Mouse (Mus musculus) heart, postnatal 0 days (tissue): ENCODE measurements around the gene Sept10. TPM values are rescaled to one million over a fixed set of nuclear protein-coding genes. Genes with fewer than 3 reads are reported as not detected.

Experiments
- ATAC-seq: fragments of 200-750 bp; cut with Nextera tagmentation; 2 replicates; pipeline ENCODE4 v1.8.0; 2017; ENCODE audit warnings: low read depth, moderate number of reproducible peaks, moderate library complexity; ENCODE audit not compliant: insufficient read depth
- DNase-seq: peaks from one replicate; pipeline ENCODE4 v3.0.0-alpha.2; 2016; ENCODE audit warnings: low spot score
- H3K27ac ChIP-seq: fragments of 300-500 bp; sonication (generic); 2 replicates; pipeline ENCODE4 v1.5.1; 2014; ENCODE audit warnings: low read depth, mild to moderate bottlenecking
- H3K27me3 ChIP-seq: fragments of 300-500 bp; sonication (generic); 2 replicates; pipeline ENCODE4 v1.6.1; 2014; ENCODE audit warnings: low read length, mixed read lengths; ENCODE audit not compliant: control insufficient read depth, insufficient read depth
- H3K36me3 ChIP-seq: fragments of 300-500 bp; sonication (generic); replicated peaks from 2 replicates; pipeline ENCODE4 v1.6.1; 2014; ENCODE audit warnings: low read length, mixed read lengths; ENCODE audit not compliant: control insufficient read depth, insufficient read depth
- H3K4me1 ChIP-seq: fragments of 300-500 bp; sonication (generic); 2 replicates; pipeline ENCODE4 v1.6.1; 2014; ENCODE audit warnings: antibody characterized with exemption; ENCODE audit not compliant: control insufficient read depth, insufficient read depth
- H3K4me2 ChIP-seq: fragments of 300-500 bp; sonication (generic); 2 replicates; pipeline ENCODE4 v1.6.1; 2014; ENCODE audit warnings: low read depth, mild to moderate bottlenecking, low read length, moderate library complexity
- H3K4me3 ChIP-seq: fragments of 300-500 bp; sonication (generic); 2 replicates; pipeline ENCODE4 v1.5.1; 2014; ENCODE audit warnings: low read depth, low read length
- H3K9ac ChIP-seq: fragments of 300-500 bp; sonication (generic); replicated peaks from 2 replicates; pipeline ENCODE4 v1.6.1; 2014; ENCODE audit warnings: low read depth, low read length, mixed read lengths
- H3K9me3 ChIP-seq: fragments of 300-500 bp; sonication (generic); replicated peaks from 2 replicates; pipeline ENCODE4 v1.6.1; 2016; ENCODE audit warnings: low read length; ENCODE audit not compliant: control insufficient read depth
- CTCF ChIP-seq: IDR thresholded peaks from 2 replicates; pipeline ENCODE4 v1.5.1; 2016; ENCODE audit warnings: antibody characterized with exemption, control low read depth, low read depth
- EP300 ChIP-seq: IDR thresholded peaks from 2 replicates; pipeline ENCODE4 v1.6.1; 2016; ENCODE audit warnings: antibody characterized with exemption, low read depth
- WGBS: fragments of 180-500 bp; shearing (Covaris S2); extraction: QIAGEN DNeasy Blood & Tissue Kit; methylation state at CpG from one replicate; pipeline ENCODE4 v1.1.7; 2014; 5-methylcytosine and 5-hydroxymethylcytosine counted together
- polyA plus RNA-seq: library from polyadenylated mRNA; unstranded; fragments of >200 nt; fragmentation: Nextera tagmentation; extraction: Ambion mirVana; gene quantifications from 2 replicates; pipeline ENCODE4 v1.2.1, GENCODE M21; 2015
- total RNA-seq: library from RNA; depleted of rRNA; stranded (reverse); fragments of >200 nt; gene quantifications from 2 replicates; pipeline ENCODE4 v1.2.3, GENCODE M21; 2014; ENCODE audit warnings: low replicate concordance; rRNA removed

Gene Sept10
- total RNA-seq (33.8 and 37.8 TPM in 2 replicates), polyA plus RNA-seq (27.8 and 30.3 TPM in 2 replicates)

DNA sequence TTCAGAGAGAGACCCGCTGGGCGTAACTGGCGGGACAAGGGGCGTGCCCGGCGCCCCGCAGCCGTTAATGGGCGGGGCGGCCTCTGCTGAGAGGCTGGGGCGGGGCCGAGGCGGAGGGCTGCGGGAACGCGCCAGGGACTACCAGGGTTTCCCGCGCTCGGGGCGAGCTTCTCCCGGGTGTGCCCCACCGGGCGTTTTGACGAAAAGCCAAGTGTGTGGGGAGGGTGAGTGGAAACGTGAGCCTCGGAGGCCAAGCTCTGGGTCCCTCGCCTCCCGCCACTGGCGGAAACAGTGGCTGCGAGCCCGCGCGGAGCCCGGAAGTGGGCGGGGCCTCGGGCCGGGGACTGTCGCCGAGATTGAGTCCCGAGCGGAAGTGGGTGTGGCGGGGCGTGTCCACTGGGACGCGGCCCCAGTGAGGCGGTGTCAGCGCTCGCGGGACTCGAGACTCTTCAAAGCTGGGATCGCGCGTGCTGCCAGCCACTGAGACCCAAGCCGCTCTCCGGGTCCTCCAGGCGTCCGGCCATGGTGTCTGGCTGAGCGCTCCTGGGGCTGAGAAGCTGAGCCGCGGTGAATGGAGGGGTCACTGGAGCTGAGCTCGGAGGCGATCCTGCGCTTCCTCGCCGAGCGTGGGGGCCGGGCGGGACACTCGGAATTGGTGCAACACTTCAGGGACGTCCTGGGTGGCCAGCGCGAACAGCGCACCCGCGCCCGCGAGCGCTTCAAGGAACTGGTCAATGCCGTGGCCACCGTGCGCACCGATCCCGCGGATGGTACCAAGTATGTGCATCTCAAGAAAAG is at the start of gene Sept10, which contains the start of gene Sowahc:
Gene Sept10, minus strand, starts transcription at position 375 of the 798 bp plus-strand sequence.
Gene Sowahc, plus strand, starts transcription at position 481 of the 798 bp plus-strand sequence.
- Histone ChIP-seq H3K27ac (peak within 1 kb of the TSS; percentile 93), H3K4me3 (peak within 1 kb of the TSS; percentile 89), H3K36me3 (no peaks in the 10 kb centered on the region), H3K4me1 (peaks cover 6% of the 10 kb centered on the region), H3K4me2 (peak within 1 kb of the TSS; percentile 99), H3K9me3 (no peaks in the 10 kb centered on the region), H3K27me3 (no peaks in the 10 kb centered on the region), H3K9ac (peak within 1 kb of the TSS; percentile 92)
- WGBS, result under 1% methylated on average over 83 of the region's 84 CpGs
- ATAC-seq, result peak; percentile 97
- peak; percentile 94 for DNase-seq
- TF ChIP-seq EP300 (peak; percentile 58; the same call in 1 of the 2 replicates), CTCF (no peak)

DNA sequence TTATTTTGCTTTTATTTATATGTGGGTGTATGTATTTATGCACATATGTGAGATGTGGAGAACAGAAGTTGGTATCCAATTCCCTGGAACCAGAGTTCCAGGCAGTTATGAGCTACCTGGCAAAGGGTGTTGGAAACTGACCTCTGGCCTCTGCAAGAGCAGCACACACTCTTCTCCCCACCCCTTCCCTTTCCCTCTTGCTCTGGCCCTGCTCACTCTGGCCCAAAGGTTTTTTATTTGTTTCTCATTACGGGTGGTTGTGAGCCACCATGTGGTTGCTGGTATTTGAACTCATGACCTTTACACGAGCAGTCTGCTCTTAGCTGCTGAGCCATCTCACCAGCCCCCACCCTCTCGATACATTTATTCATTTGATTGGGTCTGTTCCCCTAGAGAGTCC is 47.1 kb upstream of the Sept10 start:
- no peak for DNase-seq
- Histone ChIP-seq H3K9me3 (no peaks in the 10 kb centered on the region), H3K27ac (no peak overlapping the region), H3K4me2 (no peak overlapping the region), H3K9ac (no peak overlapping the region), H3K4me1 (peaks cover 4% of the 10 kb centered on the region), H3K36me3 (no peaks in the 10 kb centered on the region), H3K4me3 (no peak overlapping the region), H3K27me3 (no peaks in the 10 kb centered on the region)
- no peak for ATAC-seq
- WGBS, result 67% methylated on average over 3 of the region's 3 CpGs
- TF ChIP-seq EP300 (no peak), CTCF (no peak)

GRCm38 (mm10) chr10:59268109-59268508 is 46.5 kb upstream of the Sept10 start:
- Histone ChIP-seq H3K27me3 (no peaks in the 10 kb centered on the region), H3K4me2 (no peak overlapping the region), H3K36me3 (no peaks in the 10 kb centered on the region), H3K4me3 (no peak overlapping the region), H3K9ac (no peak overlapping the region), H3K27ac (no peak overlapping the region), H3K9me3 (no peaks in the 10 kb centered on the region), H3K4me1 (peaks cover 4% of the 10 kb centered on the region)
- WGBS, result 47% methylated on average over 4 of the region's 4 CpGs
- TF ChIP-seq CTCF (no peak), EP300 (no peak)
- ATAC-seq (no peak), DNase-seq (no peak)

GRCm38 (mm10) chr10:59267275-59267674 is 45.6 kb upstream of the Sept10 start:
- no peaks in the 10 kb centered on the region for H3K27me3 ChIP-seq
- DNase-seq (no peak), ATAC-seq (no peak)
- no peaks in the 10 kb centered on the region for H3K9me3 ChIP-seq
- H3K27ac ChIP-seq, result no peak overlapping the region
- H3K4me3 ChIP-seq, result no peak overlapping the region
- H3K9ac ChIP-seq, result no peak overlapping the region
- 93% methylated on average over 2 of the region's 2 CpGs for WGBS
- TF ChIP-seq CTCF (no peak), EP300 (no peak)
- H3K4me1 ChIP-seq, result peaks cover 4% of the 10 kb centered on the region
- no peaks in the 10 kb centered on the region for H3K36me3 ChIP-seq
- H3K4me2 ChIP-seq, result no peak overlapping the region

DNA sequence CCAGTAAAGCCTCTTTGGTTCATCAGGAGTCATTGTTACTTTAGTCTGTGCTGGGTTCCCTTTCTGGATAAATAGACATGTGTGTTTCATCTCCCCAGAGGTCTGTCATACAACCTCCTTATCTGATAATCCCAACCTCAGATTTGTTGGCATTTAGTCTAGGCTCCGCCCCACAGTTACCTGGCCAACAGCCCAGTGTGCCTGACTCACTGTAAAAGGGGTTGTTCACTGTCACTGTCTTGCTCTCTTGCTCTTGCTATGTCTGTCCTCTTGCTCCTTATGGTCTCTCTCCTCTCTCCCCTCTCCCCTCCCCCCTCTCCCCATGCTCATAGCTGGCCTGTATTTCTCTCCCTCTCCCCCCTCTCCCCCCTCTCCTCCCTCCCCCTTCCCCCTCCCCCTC is 44.5 kb upstream of the Sept10 start:
- ATAC-seq, result no peak
- Histone ChIP-seq H3K4me1 (peaks cover 4% of the 10 kb centered on the region), H3K27ac (peak overlapping the region; percentile 46), H3K9me3 (no peaks in the 10 kb centered on the region), H3K9ac (no peak overlapping the region), H3K27me3 (no peaks in the 10 kb centered on the region), H3K36me3 (no peaks in the 10 kb centered on the region), H3K4me2 (no peak overlapping the region), H3K4me3 (no peak overlapping the region)
- no peak for DNase-seq
- TF ChIP-seq EP300 (no peak), CTCF (no peak)
- WGBS, result 65% methylated on average over 1 of the region's 1 CpGs
